Mouse (Mus musculus): ENCODE data around the gene Mdga2. TPM values are rescaled to one million over a fixed set of nuclear protein-coding genes. Genes with fewer than 3 reads are reported as not detected.

Gene Mdga2
- 22.9 and 25.0 TPM in 2 replicates for polyA plus RNA-seq (2015; fragmentation: Nextera tagmentation; extraction: Ambion mirVana)

GRCm38 (mm10) chr12:67222221-67223025 lies at the start of gene Mdga2:
Mdga2 (minus strand) TSS chr12:67222549.
- under 1% methylated on average over 59 of the region's 61 CpGs for WGBS
- Histone ChIP-seq H3K9me3 (no peaks in the 10 kb centered on the region), H3K4me1 (peaks cover 24% of the 10 kb centered on the region), H3K9ac (replicated peaks) (peak within 1 kb of the TSS; percentile 94), H3K4me3 (peak within 1 kb of the TSS; percentile 91), H3K27ac (replicated peaks) (peak within 1 kb of the TSS; percentile 92), H3K36me3 (no peaks in the 10 kb centered on the region), H3K27me3 (no peaks in the 10 kb centered on the region), H3K4me2 (replicated peaks) (peak within 1 kb of the TSS; percentile 96)
- ATAC-seq (replicated peaks): peak; percentile 75

DNA sequence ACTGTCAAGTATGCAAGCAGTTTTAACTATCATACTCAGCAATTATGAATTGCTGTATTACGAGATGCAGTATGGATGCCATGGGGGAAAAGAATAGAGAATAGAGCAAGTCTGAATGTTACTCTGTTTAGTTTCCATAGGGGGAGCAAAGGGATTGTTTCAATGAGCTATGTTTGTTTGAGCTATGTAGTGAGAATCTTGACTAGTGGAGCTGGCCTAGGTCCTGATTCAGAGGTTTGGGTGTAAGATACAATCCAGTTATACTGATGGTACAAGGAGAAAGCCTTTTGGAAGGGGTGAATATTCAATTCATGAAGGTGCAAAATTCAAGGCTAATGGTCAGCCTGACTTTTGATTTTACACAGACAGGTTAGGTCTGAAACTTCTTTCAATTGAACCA lies 45.1 kb upstream of the Mdga2 start:
- Histone ChIP-seq H3K36me3 (no peaks in the 10 kb centered on the region), H3K4me1 (0 out of 2 replicates have a peak, but pooled peaks cover 3% of the 10 kb centered on the region), H3K9ac (replicated peaks) (no peak overlapping the region), H3K9me3 (no peaks in the 10 kb centered on the region), H3K4me2 (replicated peaks) (no peak overlapping the region), H3K27ac (replicated peaks) (no peak overlapping the region), H3K4me3 (no peak overlapping the region), H3K27me3 (no peaks in the 10 kb centered on the region)
- WGBS: 86% methylated on average over 1 of the region's 1 CpGs
- ATAC-seq (replicated peaks): no peak

GRCm38 (mm10) chr12:67223530-67223929 lies 1.2 kb upstream of the Mdga2 start:
- H3K9me3 ChIP-seq: no peaks in the 10 kb centered on the region
- peaks cover 24% of the 10 kb centered on the region for H3K4me1 ChIP-seq
- no peak overlapping the region for H3K4me3 ChIP-seq
- 0 out of 2 replicates have a peak overlapping the region, but pooled peaks have one; percentile 8 for H3K4me2 ChIP-seq (replicated peaks)
- ATAC-seq (replicated peaks): no peak
- no peak overlapping the region for H3K27ac ChIP-seq (replicated peaks)
- no peaks in the 10 kb centered on the region for H3K36me3 ChIP-seq
- whole genome bisulfite sequencing: 69% methylated on average over 1 of the region's 1 CpGs
- no peak overlapping the region for H3K9ac ChIP-seq (replicated peaks)
- no peaks in the 10 kb centered on the region for H3K27me3 ChIP-seq

- Histone ChIP-seq H3K4me3 (peak overlapping the region; percentile 91), H3K27me3 (no peaks in the 10 kb centered on the region), H3K4me1 (peaks cover 24% of the 10 kb centered on the region), H3K36me3 (no peaks in the 10 kb centered on the region), H3K27ac (replicated peaks) (peak overlapping the region; percentile 92), H3K9ac (replicated peaks) (peak overlapping the region; percentile 94), H3K4me2 (replicated peaks) (peak overlapping the region; percentile 96), H3K9me3 (no peaks in the 10 kb centered on the region)
- under 1% methylated on average over 71 of the region's 78 CpGs for WGBS
- ATAC-seq (replicated peaks): peak; percentile 73
Observed at GRCm38 (mm10) chr12:67221329-67222220, 774 bp downstream of the Mdga2 start.

DNA sequence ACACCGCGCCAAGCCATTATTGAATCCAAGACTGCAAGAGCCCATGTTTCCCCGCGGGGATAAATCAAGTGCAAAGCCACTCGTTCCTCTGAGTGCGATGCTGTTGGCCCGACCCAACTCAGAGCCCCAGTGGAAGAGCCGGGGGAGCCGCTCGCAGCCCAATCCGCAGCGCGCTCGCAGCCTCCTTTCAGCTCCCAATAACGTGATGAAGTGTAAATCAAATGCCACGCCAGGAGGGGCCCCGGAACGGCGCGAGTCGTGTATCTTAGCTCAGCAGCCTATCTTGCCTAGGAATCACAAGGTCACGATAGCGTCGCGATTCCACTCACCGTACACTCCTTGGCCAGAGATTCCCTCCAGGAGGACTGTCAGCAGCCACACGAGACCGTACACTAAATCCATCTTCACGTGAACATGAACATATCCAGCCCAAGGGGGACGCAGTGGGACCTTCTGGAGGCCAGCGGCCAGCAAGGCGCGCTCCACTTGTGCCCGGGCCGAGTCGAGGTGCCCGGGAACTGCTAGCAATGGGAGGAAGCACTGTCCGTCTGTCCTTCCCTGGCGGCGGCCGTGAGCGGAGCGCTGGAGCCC lies 1.6 kb downstream of the Mdga2 start:
- peaks cover 24% of the 10 kb centered on the region for H3K4me1 ChIP-seq
- H3K4me2 ChIP-seq (replicated peaks): peak overlapping the region; percentile 96
- H3K36me3 ChIP-seq: no peaks in the 10 kb centered on the region
- H3K9me3 ChIP-seq: no peaks in the 10 kb centered on the region
- peak overlapping the region; percentile 92 for H3K27ac ChIP-seq (replicated peaks)
- H3K4me3 ChIP-seq: peak overlapping the region; percentile 91
- ATAC-seq (replicated peaks): peak; percentile 26
- H3K27me3 ChIP-seq: no peaks in the 10 kb centered on the region
- WGBS: under 1% methylated on average over 43 of the region's 43 CpGs
- H3K9ac ChIP-seq (replicated peaks): peak overlapping the region; percentile 94

GRCm38 (mm10) chr12:67220041-67220440 lies 2.3 kb downstream of the Mdga2 start:
- under 1% methylated on average over 6 of the region's 6 CpGs for WGBS

DNA sequence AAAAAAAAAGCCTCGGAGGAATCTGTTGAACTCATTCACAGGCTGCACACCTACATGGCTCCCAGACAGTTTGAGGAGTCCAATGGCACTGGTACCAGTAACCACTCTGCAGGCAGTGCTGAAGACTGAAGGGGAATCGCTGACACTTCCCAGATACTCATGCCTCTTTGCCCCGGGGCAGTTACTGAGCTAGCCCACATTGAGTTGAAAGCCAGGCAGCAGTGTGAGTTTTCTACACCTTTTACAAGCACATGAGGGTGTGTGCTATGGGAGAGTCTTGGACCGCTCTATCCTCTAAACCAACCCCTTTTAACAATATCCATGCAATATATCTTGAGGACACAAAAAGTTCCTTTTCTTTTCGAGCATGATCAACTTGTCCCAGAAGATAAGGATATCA lies 2.8 kb downstream of the Mdga2 start:
- ATAC-seq (replicated peaks): no peak
- Histone ChIP-seq H3K9ac (replicated peaks) (no peak overlapping the region; the same call in 1 of the 2 replicates), H3K4me2 (replicated peaks) (peak overlapping the region; percentile 96), H3K9me3 (no peaks in the 10 kb centered on the region), H3K4me3 (peak overlapping the region; percentile 91), H3K36me3 (no peaks in the 10 kb centered on the region), H3K27me3 (no peaks in the 10 kb centered on the region), H3K4me1 (peaks cover 24% of the 10 kb centered on the region), H3K27ac (replicated peaks) (no peak overlapping the region)
- 27% methylated on average over 5 of the region's 5 CpGs for WGBS

More at GRCm38 (mm10) chr12:67220041-67220440, 2.3 kb downstream of the Mdga2 start:
- Histone ChIP-seq H3K9me3 (no peaks in the 10 kb centered on the region), H3K36me3 (no peaks in the 10 kb centered on the region), H3K4me1 (peaks cover 24% of the 10 kb centered on the region), H3K27ac (replicated peaks) (peak overlapping the region; percentile 92), H3K4me3 (peak overlapping the region; percentile 91), H3K4me2 (replicated peaks) (peak overlapping the region; percentile 96), H3K9ac (replicated peaks) (peak overlapping the region; percentile 94), H3K27me3 (no peaks in the 10 kb centered on the region)
- no peak for ATAC-seq (replicated peaks)

- no peaks in the 10 kb centered on the region for H3K9me3 ChIP-seq
- H3K36me3 ChIP-seq: no peaks in the 10 kb centered on the region
- no peaks in the 10 kb centered on the region for H3K4me1 ChIP-seq
- H3K27me3 ChIP-seq: no peaks in the 10 kb centered on the region
- no peak overlapping the region for H3K27ac ChIP-seq (replicated peaks)
- H3K9ac ChIP-seq (replicated peaks): no peak overlapping the region
- no peak for ATAC-seq (replicated peaks)
- H3K4me3 ChIP-seq: no peak overlapping the region
- WGBS: 64% methylated on average over 2 of the region's 2 CpGs
- H3K4me2 ChIP-seq (replicated peaks): no peak overlapping the region
Observed at GRCm38 (mm10) chr12:67212801-67213200, 9.5 kb downstream of the Mdga2 start.

DNA sequence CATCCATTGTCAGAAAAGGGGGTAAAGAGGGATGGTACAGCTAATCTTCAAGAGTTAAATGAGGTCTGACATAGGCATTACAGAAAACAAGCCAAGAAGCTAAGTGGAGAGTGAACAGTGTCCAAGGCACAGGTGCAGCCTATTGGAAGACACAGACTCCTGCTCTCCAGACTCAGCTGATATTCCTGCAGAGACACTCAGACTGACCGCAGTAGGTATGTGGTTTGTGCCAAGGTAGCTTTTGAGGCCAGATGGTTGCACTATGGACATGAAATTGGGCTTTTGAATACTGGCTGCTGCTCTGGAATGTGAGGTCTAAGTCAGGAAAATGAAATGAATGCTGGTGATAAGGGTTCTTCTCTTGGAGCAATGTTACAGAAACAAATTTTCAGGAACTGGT lies 44.2 kb downstream of the Mdga2 start:
- Histone ChIP-seq H3K4me2 (replicated peaks) (no peak overlapping the region), H3K4me3 (no peak overlapping the region), H3K9me3 (no peaks in the 10 kb centered on the region), H3K27me3 (no peaks in the 10 kb centered on the region), H3K36me3 (no peaks in the 10 kb centered on the region), H3K4me1 (no peaks in the 10 kb centered on the region), H3K9ac (replicated peaks) (no peak overlapping the region), H3K27ac (replicated peaks) (no peak overlapping the region)
- 88% methylated on average over 1 of the region's 1 CpGs for WGBS
- no peak for ATAC-seq (replicated peaks)

- no peak overlapping the region for H3K4me3 ChIP-seq
- no peak overlapping the region for H3K27ac ChIP-seq (replicated peaks)
- no peak overlapping the region for H3K4me2 ChIP-seq (replicated peaks)
- no peak overlapping the region for H3K9ac ChIP-seq (replicated peaks)
- H3K27me3 ChIP-seq: no peaks in the 10 kb centered on the region
- no peaks in the 10 kb centered on the region for H3K9me3 ChIP-seq
- no peak for ATAC-seq (replicated peaks)
- no peaks in the 10 kb centered on the region for H3K4me1 ChIP-seq
- 91% methylated on average over 8 of the region's 8 CpGs for WGBS
- no peaks in the 10 kb centered on the region for H3K36me3 ChIP-seq
Observed at GRCm38 (mm10) chr12:67156569-67157237, 65.6 kb downstream of the Mdga2 start.

DNA sequence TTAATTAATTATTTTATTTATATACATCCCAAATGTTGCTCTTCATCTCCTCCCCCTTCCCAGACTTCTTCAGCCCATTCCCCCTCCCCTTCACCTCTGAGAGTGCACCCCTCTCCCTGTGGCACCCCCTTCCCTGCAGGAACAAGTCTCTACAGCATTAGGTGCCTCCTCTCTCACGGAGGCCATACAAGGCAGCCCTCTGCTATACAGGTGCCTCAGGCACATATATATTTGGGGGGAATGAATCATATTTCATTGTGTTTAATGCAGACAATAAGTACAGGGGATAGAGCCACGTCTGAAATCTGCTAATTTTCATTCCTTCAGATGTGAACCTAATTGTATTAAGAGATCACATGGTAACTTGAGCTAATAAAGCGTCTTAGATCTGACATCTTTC lies 69.3 kb downstream of the Mdga2 start:
- no peaks in the 10 kb centered on the region for H3K36me3 ChIP-seq
- H3K27me3 ChIP-seq: no peaks in the 10 kb centered on the region
- H3K4me1 ChIP-seq: no peaks in the 10 kb centered on the region
- no peak overlapping the region for H3K9ac ChIP-seq (replicated peaks)
- H3K27ac ChIP-seq (replicated peaks): no peak overlapping the region
- no peak for ATAC-seq (replicated peaks)
- no peaks in the 10 kb centered on the region for H3K9me3 ChIP-seq
- H3K4me3 ChIP-seq: no peak overlapping the region
- H3K4me2 ChIP-seq (replicated peaks): no peak overlapping the region
- 63% methylated on average over 3 of the region's 3 CpGs for WGBS
